Comparison of ENCODE assay signal across 22 mouse cellular contexts in genomic region chr1:179677031-179677430, GRCm38 (mm10). TPM values are rescaled to one million over a fixed set of nuclear protein-coding genes. Genes with fewer than 3 reads are reported as not detected.
DNase-seq lines count a peak whose midpoint lies in the region; TF ChIP-seq lines count a peak whose summit lies in the region.
"Had no signal": no experiment of that assay in that cellular context is flagged by ENCODE, and none has a peak within 500 bp of the region (broad histone marks: within the 10 kb centered on the region; RNA-seq: fewer than 3 reads in every experiment).

No protein-coding gene starts in this region.

- TF ChIP-seq RAD21 in CH12.LX (IDR thresholded peaks at IDR 0.05; ENCODE audit: low read depth, low read length), result no peak

- H3K9ac ChIP-seq in CH12.LX (ENCODE audit: insufficient read depth, low read depth), result no peak overlapping the region
- H3K9ac ChIP-seq in ES-E14 (ENCODE audit: insufficient read depth, low read depth, low read length, poor library complexity, severe bottlenecking), result no peak overlapping the region
- H3K9ac ChIP-seq: embryonic facial prominence, embryonic 13.5 days; embryonic facial prominence, embryonic 15.5 days; forebrain, embryonic 12.5 days had no signal

- peak overlapping the region in 1 of 3 experiments; percentile 18 for H3K4me3 ChIP-seq in CH12.LX (replicated peaks in 1 of 3; ENCODE audit: low read depth in 2 of 3, low read length in 2 of 3, poor library complexity in 1 of 3)
- H3K4me3 ChIP-seq in ES-E14 (ENCODE audit: insufficient read depth in 1 of 2, low read depth in 1 of 2, low read length in 2 of 2, poor library complexity in 1 of 2, severe bottlenecking in 1 of 2), result no peak overlapping the region
- H3K4me3 ChIP-seq: embryonic facial prominence, embryonic 13.5 days; embryonic facial prominence, embryonic 15.5 days; erythroblast, embryonic 14.5 days; forebrain, embryonic 10.5 days; forebrain, embryonic 12.5 days had no signal

- TF ChIP-seq CTCF in CH12.LX (conservative IDR thresholded peaks at IDR 0.05 in 1 of 2, IDR thresholded peaks at IDR 0.05 in 1 of 2; ENCODE audit: low read depth in 2 of 2, low read length in 2 of 2), result no peak

- DNase-seq in 416B (ENCODE audit: low read depth) (peak; percentile 22), CH12.LX (ENCODE audit: extremely low read depth) (peak; percentile 29), ES-E14 (ENCODE audit: low read depth, low spot score) (peak; percentile 43), ZHBTc4 (ENCODE audit: low read depth, low spot score) (peak; percentile 89)
- DNase-seq in cerebellum, adult 11 months, result no peak
- DNase-seq in layer of hippocampus, postnatal 10 days (ENCODE audit: low spot score in 2 of 2), result no peak
- no peak for DNase-seq in kidney, postnatal 36 days
- DNase-seq: adrenal gland, adult 2 months; adrenal gland, postnatal 10 days; adrenal gland, postnatal 25 days; B cell, adult 2 months; cerebellum, adult 11-12 months; cerebellum, adult 2 months; cerebellum, adult 9-10 months; cerebellum, postnatal 10 days; cerebellum, postnatal 36 days; embryo, embryonic 11 days had no signal

- H3K27me3 ChIP-seq in CH12.LX (replicated peaks), result no peaks in the 10 kb centered on the region
- H3K27me3 ChIP-seq: embryonic facial prominence, embryonic 13.5 days; embryonic facial prominence, embryonic 15.5 days; forebrain, embryonic 12.5 days had no signal

- no peak for TF ChIP-seq POLR2A in CH12.LX (IDR thresholded peaks at IDR 0.05; ENCODE audit: low read depth, low read length)

- H3K4me1 ChIP-seq in CH12.LX (ENCODE audit: control insufficient read depth in 1 of 2, insufficient read depth in 2 of 2) (peaks cover 3 to 6% of the 10 kb centered on the region in 2 experiments; a peak in 3 of 4 replicates), ES-E14 (ENCODE audit: control insufficient read depth in 2 of 2, insufficient read depth in 2 of 2, low read length in 2 of 2, poor library complexity in 1 of 2) (peaks cover 0 to 2% of the 10 kb centered on the region in 2 experiments; a peak in 1 of 4 replicates)
- H3K4me1 ChIP-seq: embryonic facial prominence, embryonic 13.5 days; embryonic facial prominence, embryonic 15.5 days; forebrain, embryonic 10.5 days; forebrain, embryonic 12.5 days had no signal

- in situ Hi-C loops in CH12.LX (cut with MboI; ENCODE audit: low pct_ligation_motif_present, low pct_unique_long_range_greater_than_20kb, low sequenced_read_pairs), result no loop called here
- in situ Hi-C loops in ES-E14 (cut with MboI; ENCODE audit: low sequenced_read_pairs in 2 of 2, unreplicated experiment in 2 of 2), result no loop called here

- H3K4me2 ChIP-seq in CH12.LX (ENCODE audit: insufficient read depth, low read depth, poor library complexity, severe bottlenecking), result no peak overlapping the region
- H3K4me2 ChIP-seq: embryonic facial prominence, embryonic 13.5 days; embryonic facial prominence, embryonic 15.5 days; forebrain, embryonic 12.5 days had no signal

- H3K79me2 ChIP-seq in CH12.LX (replicated peaks; ENCODE audit: control insufficient read depth, extremely low read depth, insufficient read depth, poor library complexity, severe bottlenecking), result no peaks in the 10 kb centered on the region

- H3K9me3 ChIP-seq in CH12.LX (replicated peaks; ENCODE audit: low read length) (no peaks in the 10 kb centered on the region), ES-E14 (ENCODE audit: control insufficient read depth, insufficient read depth, low read depth, low read length) (no peaks in the 10 kb centered on the region)
- H3K9me3 ChIP-seq: embryonic facial prominence, embryonic 13.5 days; embryonic facial prominence, embryonic 15.5 days; forebrain, embryonic 10.5 days; forebrain, embryonic 12.5 days had no signal

- no peak for TF ChIP-seq EP300 in CH12.LX (IDR thresholded peaks at IDR 0.05; ENCODE audit: low read length)

- H3K36me3 ChIP-seq in CH12.LX (replicated peaks in 1 of 2; ENCODE audit: control insufficient read depth in 1 of 2, insufficient read depth in 1 of 2, low read length in 1 of 2) (peaks cover 16 to 19% of the 10 kb centered on the region in 2 experiments), ES-E14 (ENCODE audit: control insufficient read depth, insufficient read depth, low read length, poor library complexity, severe bottlenecking) (0 out of 2 replicates have a peak, but pooled peaks cover 2% of the 10 kb centered on the region)

- no peak overlapping the region for H3K27ac ChIP-seq in CH12.LX (ENCODE audit: insufficient read depth, low read depth)
- no peak overlapping the region for H3K27ac ChIP-seq in ES-E14 (ENCODE audit: insufficient read depth, low read depth, low read length, poor library complexity, severe bottlenecking)
- H3K27ac ChIP-seq: embryonic facial prominence, embryonic 13.5 days; embryonic facial prominence, embryonic 15.5 days; forebrain, embryonic 10.5 days; forebrain, embryonic 12.5 days had no signal

- dilution Hi-C loops in CH12.LX (cut with MboI; ENCODE audit: extremely low pct_ligation_motif_present, extremely low pct_unique_long_range_greater_than_20kb, low sequenced_read_pairs), result no loop called here

TF ChIP-seq in CH12.LX, 34 proteins besides CTCF, POLR2A, EP300 and RAD21:
- TF ChIP-seq ZC3H11A (IDR thresholded peaks at IDR 0.05; ENCODE audit: low read depth, low read length) (no peak), NELFE (IDR thresholded peaks at IDR 0.05; ENCODE audit: low read depth, low read length) (no peak), IRF4 (IDR thresholded peaks at IDR 0.05; ENCODE audit: low read depth, low read length) (no peak), KAT2A (IDR thresholded peaks at IDR 0.05; ENCODE audit: insufficient replicate concordance, low read length) (no peak), MEF2A (IDR thresholded peaks at IDR 0.05; ENCODE audit: borderline replicate concordance, low read depth, low read length) (no peak), UBTF (IDR thresholded peaks at IDR 0.05; ENCODE audit: low read depth, low read length) (no peak), MAZ (IDR thresholded peaks at IDR 0.05; ENCODE audit: low read depth, low read length) (no peak), BHLHE40 (IDR thresholded peaks at IDR 0.05; ENCODE audit: low read depth, low read length) (no peak), MAX (IDR thresholded peaks at IDR 0.05; ENCODE audit: low read length) (no peak), HCFC1 (IDR thresholded peaks at IDR 0.05; ENCODE audit: low read depth, low read length) (no peak), TCF12 (IDR thresholded peaks at IDR 0.05; ENCODE audit: low read depth, low read length) (no peak), GABPA (IDR thresholded peaks at IDR 0.05; ENCODE audit: insufficient replicate concordance, low read depth, low read length) (no peak), E2F4 (IDR thresholded peaks at IDR 0.05; ENCODE audit: insufficient replicate concordance, low read depth, low read length) (no peak), CHD2 (IDR thresholded peaks at IDR 0.05; ENCODE audit: low read length) (no peak), MXI1 (IDR thresholded peaks at IDR 0.05; ENCODE audit: low read depth, low read length) (no peak), ETS1 (conservative IDR thresholded peaks at IDR 0.05; ENCODE audit: low read depth, low read length) (no peak), USF2 (conservative IDR thresholded peaks at IDR 0.05; ENCODE audit: low read depth, low read length) (no peak), SMC3 (IDR thresholded peaks at IDR 0.05; ENCODE audit: low read depth, low read length) (no peak), CHD1 (IDR thresholded peaks at IDR 0.05; ENCODE audit: low read depth, low read length) (no peak)

TF ChIP-seq in ES-E14, 5 proteins besides CTCF, POLR2A, EP300 and RAD21:
- TF ChIP-seq ZC3H11A (IDR thresholded peaks at IDR 0.05; ENCODE audit: borderline replicate concordance, low read depth, low read length), result no peak
- TF ChIP-seq ZNF384 (IDR thresholded peaks at IDR 0.05; ENCODE audit: low read depth, low read length), result no peak
- TF ChIP-seq CHD2 (IDR thresholded peaks at IDR 0.05; ENCODE audit: low read depth, low read length), result no peak
- no peak for TF ChIP-seq HCFC1 (IDR thresholded peaks at IDR 0.05; ENCODE audit: borderline replicate concordance, insufficient read depth, low read length)
- TF ChIP-seq MAFK (IDR thresholded peaks at IDR 0.05; ENCODE audit: insufficient read depth, low read depth, low read length), result no peak

RNA-seq across cellular contexts. Expression of gene Sccpdh, which starts 9.0 kb away (rescaled TPM):
- total RNA-seq in CH12.LX (2012; rRNA removed) (16.7 and 22.2 TPM in 2 replicates), CH12.LX (2014; rRNA removed) (18.9 and 21.9 TPM in 2 replicates), ES-E14 (2012; rRNA removed) (22.1 and 35.8 TPM in 2 replicates)
- polyA plus RNA-seq in CH12.LX (2012; ENCODE audit: insufficient read length, low read depth), result 9.5 and 10.3 TPM in 2 replicates
- 10 to 100 TPM; 78.3 to 82.9 TPM for total RNA-seq in layer of hippocampus, postnatal 10 days (2021)
- polyA plus RNA-seq: erythroblast, embryonic 14.5 days had no signal

Comparison
In these comparisons a context has a peak if more than half of its experiments do, and no peak if none do; other contexts are left out.
1. DNase-seq: peak in 416B (single experiment), CH12.LX (single experiment), ES-E14 (single experiment) and ZHBTc4 (single experiment); none in cerebellum, adult 11 months (single experiment), layer of hippocampus, postnatal 10 days (0 of 2) and kidney, postnatal 36 days (0 of 2).